In the genomic region with DNA sequence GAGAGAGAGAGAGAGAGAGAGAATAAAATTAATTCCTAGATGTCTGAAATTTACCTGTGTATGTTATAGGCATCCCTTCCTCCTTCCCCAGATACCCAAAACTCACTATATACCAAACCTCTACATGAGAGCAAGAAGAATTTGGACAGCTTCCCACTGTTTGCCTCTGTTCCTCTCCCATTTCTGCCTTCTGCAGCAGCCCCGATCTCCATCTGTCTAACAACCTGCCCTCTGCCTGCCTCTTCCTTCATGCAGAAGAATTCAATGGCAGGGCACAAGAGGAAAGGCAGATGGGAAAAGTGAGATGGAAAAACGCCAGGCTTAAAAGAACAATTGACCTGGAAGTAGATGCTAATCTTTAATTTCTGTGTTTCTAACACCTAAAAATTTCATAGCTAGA, we compare ENCODE assay signal across 23 mouse cellular contexts. TPM values are rescaled to one million over a fixed set of nuclear protein-coding genes. Genes with fewer than 3 reads are reported as not detected.
DNase-seq lines count a peak whose midpoint lies in the region; ATAC-seq and TF ChIP-seq lines count a peak whose summit lies in the region.
"Had no signal": no experiment of that assay in that cellular context is flagged by ENCODE, and none has a peak within 500 bp of the region (broad histone marks: within the 10 kb centered on the region; RNA-seq: fewer than 3 reads in every experiment).

No protein-coding gene starts in this region.

- DNase-seq in forebrain, postnatal 0 days, result peak; percentile 21
- no peak for DNase-seq in forebrain, embryonic 10.5 days (ENCODE audit: extremely low spot score, low spot score)
- peak; percentile 66 to 71 for DNase-seq in layer of hippocampus, adult 2 months (ENCODE audit: low spot score in 2 of 2)
- DNase-seq in layer of hippocampus, adult 9-10 months (ENCODE audit: low spot score), result no peak
- DNase-seq in brain, adult 2 months (ENCODE audit: low read depth, low spot score), result peak; percentile 86
- peak; percentile 70 for DNase-seq in brain, embryonic 14.5 days (ENCODE audit: low read depth)
- DNase-seq: adrenal gland, adult 2 months; adrenal gland, postnatal 25 days; cerebellum, adult 11 months; cerebellum, adult 9-11 months; embryo, embryonic 11 days; gastrocnemius, adult 2 months; gastrocnemius, postnatal 25 days; heart, postnatal 4 days had no signal

- WGBS in forebrain, postnatal 0 days, result 56% methylated on average over 2 of the region's 2 CpGs
- 82% methylated on average over 2 of the region's 2 CpGs for WGBS in forebrain, embryonic 10.5 days
- WGBS in intestine, postnatal 0 days, result 84% methylated on average over 2 of the region's 2 CpGs

- no peak overlapping the region for H3K4me2 ChIP-seq in forebrain, postnatal 0 days (ENCODE audit: low read depth)
- H3K4me2 ChIP-seq in intestine, postnatal 0 days (replicated peaks; ENCODE audit: low read depth), result no peak overlapping the region
- H3K4me2 ChIP-seq: embryonic facial prominence, embryonic 15.5 days; heart, embryonic 13.5 days; hindbrain, embryonic 12.5 days; intestine, embryonic 15.5 days had no signal

- 0 out of 2 replicates have a peak, but pooled peaks cover 5% of the 10 kb centered on the region for H3K4me1 ChIP-seq in forebrain, postnatal 0 days (ENCODE audit: insufficient read depth)
- H3K4me1 ChIP-seq in forebrain, embryonic 10.5 days, result peaks cover 7% of the 10 kb centered on the region
- no peaks in the 10 kb centered on the region for H3K4me1 ChIP-seq in intestine, postnatal 0 days (replicated peaks; ENCODE audit: control insufficient read depth, insufficient read depth, low read length)
- H3K4me1 ChIP-seq: hindbrain, embryonic 12.5 days had no signal

- no peak for TF ChIP-seq POLR2A in brain, embryonic 14.5 days (IDR thresholded peaks at IDR 0.05; ENCODE audit: borderline replicate concordance, extremely low read depth, insufficient read depth, insufficient read length, poor library complexity, severe bottlenecking)

- TF ChIP-seq CTCF in forebrain, postnatal 0 days (IDR thresholded peaks at IDR 0.05; ENCODE audit: low read depth), result no peak
- TF ChIP-seq CTCF in layer of hippocampus, adult 2 months (conservative IDR thresholded peaks at IDR 0.05), result no peak
- no peak for TF ChIP-seq CTCF in brain, embryonic 14.5 days (IDR thresholded peaks at IDR 0.05; ENCODE audit: borderline replicate concordance, extremely low read depth, insufficient read depth, insufficient read length)
- TF ChIP-seq CTCF in intestine, postnatal 0 days (IDR thresholded peaks at IDR 0.05; ENCODE audit: low read depth), result no peak

- H3K9ac ChIP-seq in forebrain, postnatal 0 days, result no peak overlapping the region
- no peak overlapping the region for H3K9ac ChIP-seq in intestine, postnatal 0 days (ENCODE audit: low read depth, low read length)
- H3K9ac ChIP-seq: embryonic facial prominence, embryonic 15.5 days; heart, embryonic 13.5 days; hindbrain, embryonic 12.5 days; intestine, embryonic 15.5 days had no signal

- no peaks in the 10 kb centered on the region for H3K36me3 ChIP-seq in forebrain, postnatal 0 days (ENCODE audit: insufficient read depth)
- no peaks in the 10 kb centered on the region for H3K36me3 ChIP-seq in forebrain, embryonic 10.5 days (replicated peaks)
- H3K36me3 ChIP-seq in intestine, postnatal 0 days (ENCODE audit: control insufficient read depth, insufficient read depth), result no peaks in the 10 kb centered on the region
- H3K36me3 ChIP-seq: embryonic facial prominence, embryonic 15.5 days; heart, embryonic 13.5 days; hindbrain, embryonic 12.5 days; intestine, embryonic 15.5 days had no signal

- no peak for ATAC-seq in forebrain, postnatal 0 days
- ATAC-seq in intestine, postnatal 0 days, result no peak
- ATAC-seq: intestine, embryonic 15.5 days had no signal

- H3K4me3 ChIP-seq in forebrain, postnatal 0 days (ENCODE audit: low read depth, low read length), result no peak overlapping the region
- H3K4me3 ChIP-seq in forebrain, embryonic 10.5 days, result no peak overlapping the region
- no peak overlapping the region for H3K4me3 ChIP-seq in layer of hippocampus, adult 2 months
- H3K4me3 ChIP-seq in intestine, postnatal 0 days (ENCODE audit: low read depth, low read length), result no peak overlapping the region
- H3K4me3 ChIP-seq: embryonic facial prominence, embryonic 15.5 days; erythroblast, embryonic 14.5 days; gastrocnemius, adult 2 months; heart, embryonic 13.5 days; hindbrain, embryonic 12.5 days; intestine, embryonic 15.5 days had no signal

- H3K27ac ChIP-seq in forebrain, postnatal 0 days (ENCODE audit: low read depth, low read length), result no peak overlapping the region
- no peak overlapping the region for H3K27ac ChIP-seq in forebrain, embryonic 10.5 days
- peak overlapping the region; percentile 23; the same call in 1 of the 2 replicates for H3K27ac ChIP-seq in layer of hippocampus, adult 2 months
- H3K27ac ChIP-seq in intestine, postnatal 0 days (ENCODE audit: low read depth, low read length), result no peak overlapping the region
- H3K27ac ChIP-seq: embryonic facial prominence, embryonic 15.5 days; gastrocnemius, adult 2 months; heart, embryonic 13.5 days; hindbrain, embryonic 12.5 days; intestine, embryonic 15.5 days had no signal

- no peaks in the 10 kb centered on the region; the same call in 1 of the 2 replicates for H3K27me3 ChIP-seq in forebrain, postnatal 0 days (ENCODE audit: insufficient read depth, low read length)
- peaks cover 22% of the 10 kb centered on the region for H3K27me3 ChIP-seq in forebrain, embryonic 10.5 days (ENCODE audit: poor library complexity, severe bottlenecking)
- peaks cover 6% of the 10 kb centered on the region for H3K27me3 ChIP-seq in intestine, postnatal 0 days (replicated peaks; ENCODE audit: control insufficient read depth, insufficient read depth, low read length)

- H3K9me3 ChIP-seq in forebrain, postnatal 0 days (ENCODE audit: low read length), result no peaks in the 10 kb centered on the region
- H3K9me3 ChIP-seq in forebrain, embryonic 10.5 days, result no peaks in the 10 kb centered on the region
- H3K9me3 ChIP-seq in intestine, postnatal 0 days (ENCODE audit: control insufficient read depth), result no peaks in the 10 kb centered on the region
- H3K9me3 ChIP-seq: embryonic facial prominence, embryonic 15.5 days; heart, embryonic 13.5 days; hindbrain, embryonic 12.5 days; intestine, embryonic 15.5 days had no signal

RNA-seq across cellular contexts. Expression of a gene that starts 5.0 kb away (rescaled TPM):
- total RNA-seq in forebrain, postnatal 0 days (2014; rRNA removed), result 141 and 149 TPM in 2 replicates
- 40.0 and 42.0 TPM in 2 replicates for polyA plus RNA-seq in forebrain, postnatal 0 days (2015; fragmentation: Nextera tagmentation; extraction: Ambion mirVana)
- 1.8 and 2.3 TPM in 2 replicates for polyA plus RNA-seq in forebrain, embryonic 10.5 days (2016; fragmentation: Nextera tagmentation; extraction: Ambion mirVana)
- total RNA-seq in layer of hippocampus, adult 2 months (2021), result 100 to 1,000 TPM; 254 to 273 TPM
- polyA plus RNA-seq in brain, embryonic 14.5 days (2012; rRNA removed), result 226 and 262 TPM in 2 replicates
- polyA plus RNA-seq in intestine, postnatal 0 days (2015; fragmentation: Nextera tagmentation; extraction: Ambion mirVana), result 0.05 and 0.09 TPM in 2 replicates
- total RNA-seq: common myeloid progenitor, adult 5-6 weeks; granulocyte monocyte progenitor cell, adult 5-6 weeks; heart, postnatal 4 days had no signal
- polyA plus RNA-seq: erythroblast, embryonic 14.5 days; heart, postnatal 0 days had no signal

Comparison
In these comparisons a context has a peak if more than half of its experiments do, and no peak if none do; other contexts are left out.
1. DNase-seq: peak in forebrain, postnatal 0 days (single experiment), layer of hippocampus, adult 2 months (2 of 2), brain, adult 2 months (single experiment) and brain, embryonic 14.5 days (single experiment); none in forebrain, embryonic 10.5 days (single experiment) and layer of hippocampus, adult 9-10 months (single experiment).
2. RNA of a gene that starts 5.0 kb away (polyA plus RNA-seq): 226 to 262 TPM in brain, embryonic 14.5 days and 40.0 to 42.0 TPM in forebrain, postnatal 0 days; 1.8 to 2.3 TPM in forebrain, embryonic 10.5 days and 0.05 to 0.09 TPM in intestine, postnatal 0 days; every median in the first group is over 10 times any median in the second.